Mouse (Mus musculus) heart, postnatal 25 days (tissue): ENCODE results near the gene Chaf1a. TPM values are rescaled to one million over a fixed set of nuclear protein-coding genes. Genes with fewer than 3 reads are reported as not detected.
A peak's percentile ranks its signal among the peaks of the same experiment; 100 is the strongest.

Experiments
- DNase-seq: peaks from one replicate; pipeline ENCODE4 v3.0.0; 2022; ENCODE audit warnings: low spot score
- intact Hi-C: fragments of 180-260 bp; cut with DNase I; formaldehyde crosslinking; loops from one replicate; pipeline ENCODE4 v1.15.1; 2025
- total RNA-seq, 2 experiments: library from RNA; stranded (reverse); gene quantifications; 2 replicates each; pipeline ENCODE4 v1.2.3; 2021

The Chaf1a gene
- 1 to 10 TPM in 1 of 2 experiments, under 1 TPM in 1; 0.95 to 1.2 TPM for total RNA-seq

DNA sequence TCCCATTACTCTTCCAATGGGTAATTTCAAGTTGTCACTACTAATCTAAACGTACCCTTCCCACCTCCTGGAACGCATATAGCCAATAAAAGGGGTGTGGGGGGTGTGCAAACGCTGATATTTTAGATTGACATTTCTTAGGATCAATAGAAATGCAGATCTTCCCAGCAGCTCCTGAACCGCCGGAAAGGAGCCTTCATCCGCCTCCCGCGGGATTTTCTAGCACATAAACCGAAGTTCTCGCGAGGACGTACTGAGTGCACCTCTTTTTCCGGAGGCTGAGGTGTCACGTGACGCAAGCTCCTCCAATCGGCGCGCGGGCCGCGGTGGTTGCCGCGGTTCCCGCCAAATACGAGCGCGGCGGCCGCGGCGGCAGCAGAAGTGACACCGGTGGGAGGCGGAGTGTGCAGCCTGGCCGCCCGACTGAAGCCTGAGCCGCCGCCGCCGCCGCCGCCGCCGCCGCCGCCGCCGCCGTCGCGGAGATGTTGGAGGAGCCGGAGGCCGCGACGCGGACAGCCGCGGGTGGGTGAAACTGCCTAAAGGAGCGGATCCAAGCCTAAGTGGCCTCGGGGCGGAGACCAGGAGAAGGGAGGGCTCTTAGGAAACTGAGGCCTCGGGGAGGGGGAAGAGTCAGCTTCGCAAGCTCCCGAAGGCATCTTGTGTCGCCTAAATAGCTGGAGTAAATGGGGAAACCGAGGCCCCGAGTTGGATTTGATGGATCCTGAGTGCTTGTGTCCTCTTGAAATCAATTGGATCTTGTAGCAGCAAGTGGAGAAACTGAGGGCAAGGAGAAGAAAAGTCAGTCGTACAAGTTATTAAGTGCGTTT, at the start of gene Chaf1a:
Gene Chaf1a, plus strand, starts transcription at position 410 of the 827 bp plus-strand sequence.
- intact Hi-C loops = no loop called here
- peak; percentile 96 for DNase-seq

DNA sequence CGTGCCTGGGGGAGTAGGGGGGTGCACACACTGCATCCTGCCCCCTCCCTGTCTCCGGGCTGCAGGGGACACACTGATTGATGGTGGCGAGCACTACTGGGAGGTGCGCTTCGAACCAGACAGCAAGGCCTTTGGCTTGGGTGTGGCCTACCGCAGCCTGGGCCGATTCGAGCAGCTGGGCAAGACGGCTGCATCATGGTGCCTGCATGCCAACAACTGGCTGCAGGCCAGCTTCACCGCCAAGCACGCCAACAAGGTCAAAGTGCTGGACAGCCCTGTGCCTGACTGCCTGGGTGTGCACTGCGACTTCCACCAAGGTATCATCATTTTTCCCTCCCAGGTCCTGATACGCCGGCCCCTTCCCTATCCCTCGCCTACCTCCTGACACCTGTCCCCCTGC, 44.2 kb upstream of the Chaf1a start:
- no peak for DNase-seq
- intact Hi-C loops = no loop called here

GRCm38 (mm10) chr17:55999794-56000499, 40.3 kb upstream of the Chaf1a start:
- no peak for DNase-seq
- intact Hi-C loops = no loop called here

DNA sequence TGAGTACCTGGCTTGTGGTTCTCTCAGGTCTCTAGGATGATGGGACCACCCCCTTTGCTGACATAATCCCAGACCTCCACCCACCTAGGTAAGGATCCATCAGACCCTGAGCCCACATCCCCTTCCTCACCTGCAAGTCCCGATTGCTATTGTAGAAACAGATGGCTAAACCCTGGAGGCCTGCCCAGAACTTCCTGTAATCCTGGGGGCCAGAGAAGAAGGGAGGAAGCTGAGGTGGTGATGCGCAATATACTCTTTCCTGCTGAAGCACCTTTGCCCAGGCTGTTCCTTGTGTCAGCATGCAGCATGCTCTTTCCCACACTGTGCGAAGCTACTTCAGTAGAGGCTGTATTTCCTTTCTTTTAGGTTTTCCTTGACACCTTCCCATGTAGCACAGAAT, 37.2 kb upstream of the Chaf1a start:
- no peak for DNase-seq
- intact Hi-C loops = no loop called here

GRCm38 (mm10) chr17:56005415-56006061, 34.7 kb upstream of the Chaf1a start, which contains the start of the genes Stap2 and Mpnd:
Gene Stap2 (minus strand): TSS chr17:56005584.
Gene Mpnd (plus strand): TSS chr17:56005711.
- intact Hi-C loops = no loop called here

DNA sequence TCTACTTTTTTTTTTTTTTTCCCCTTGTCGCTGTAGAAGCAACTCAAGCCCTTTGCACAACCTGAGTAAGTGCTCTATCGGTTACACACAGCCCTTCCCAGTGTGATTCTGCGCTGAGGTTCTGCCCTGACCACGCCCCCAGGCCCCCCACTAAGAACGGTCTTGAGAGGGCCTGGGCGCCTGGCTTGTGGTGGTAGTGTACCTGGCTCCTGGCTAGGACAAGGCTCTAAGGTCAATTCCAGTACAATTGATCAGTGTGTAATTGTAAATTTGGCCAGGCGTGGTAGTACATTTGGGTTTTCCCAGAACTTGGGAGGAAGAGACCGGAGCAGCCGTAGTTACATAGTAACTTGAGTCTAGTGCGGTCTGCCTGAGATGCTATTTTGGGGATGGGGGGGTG, 33.3 kb upstream of the Chaf1a start:
- no peak for DNase-seq
- intact Hi-C loops = no loop called here

More at GRCm38 (mm10) chr17:56005415-56006061, 34.7 kb upstream of the Chaf1a start, which contains the start of the genes Stap2 and Mpnd:
- peak; percentile 67 for DNase-seq

DNA sequence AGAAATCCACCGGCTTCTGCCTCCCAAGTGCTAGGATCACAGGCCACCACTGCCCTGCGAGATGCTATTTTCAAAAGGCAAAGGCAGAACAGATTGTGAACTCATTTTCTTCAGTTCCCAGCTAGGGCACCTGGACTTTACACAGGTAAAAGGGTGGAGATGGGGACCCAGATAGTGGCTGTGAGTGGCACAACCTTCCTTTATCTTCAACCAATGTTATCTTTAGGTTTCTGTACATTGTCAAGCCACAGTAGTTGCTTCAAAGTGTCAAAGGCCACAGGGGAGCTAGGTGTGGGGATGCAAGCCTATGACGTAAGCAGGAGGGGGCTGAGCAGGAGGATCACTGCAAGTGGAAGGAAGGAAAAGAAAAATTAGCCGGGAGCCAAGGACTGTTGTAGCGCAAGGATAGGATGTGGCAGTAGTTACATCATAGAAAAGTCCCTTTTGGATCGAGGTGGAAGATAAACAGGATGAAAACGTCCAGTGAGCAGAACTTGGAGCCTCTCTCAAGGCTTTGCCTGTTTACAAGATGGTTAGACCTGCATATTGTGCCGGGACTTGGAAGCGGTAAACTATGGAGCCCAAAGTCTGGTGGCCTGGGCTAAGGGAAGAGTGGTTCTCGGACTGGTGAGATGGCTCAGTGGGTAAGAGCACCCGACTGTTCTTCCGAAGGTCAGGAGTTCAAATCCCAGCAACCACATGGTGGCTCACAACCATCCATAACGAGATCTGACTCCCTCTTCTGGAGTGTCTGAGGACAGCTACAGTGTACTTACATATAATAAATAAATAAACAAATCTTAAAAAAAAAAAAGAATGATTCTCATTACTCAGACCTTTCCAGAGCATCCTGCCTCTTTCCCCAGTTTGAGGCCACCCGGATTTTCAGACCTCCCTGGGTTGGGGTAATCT, 32.5 kb upstream of the Chaf1a start:
- intact Hi-C loops = no loop called here
- no peak for DNase-seq

- intact Hi-C loops = no loop called here
- peak; percentile 91 for DNase-seq
These were observed 31.7 kb upstream of the Chaf1a start for GRCm38 (mm10) chr17:56008356-56009087.

DNA sequence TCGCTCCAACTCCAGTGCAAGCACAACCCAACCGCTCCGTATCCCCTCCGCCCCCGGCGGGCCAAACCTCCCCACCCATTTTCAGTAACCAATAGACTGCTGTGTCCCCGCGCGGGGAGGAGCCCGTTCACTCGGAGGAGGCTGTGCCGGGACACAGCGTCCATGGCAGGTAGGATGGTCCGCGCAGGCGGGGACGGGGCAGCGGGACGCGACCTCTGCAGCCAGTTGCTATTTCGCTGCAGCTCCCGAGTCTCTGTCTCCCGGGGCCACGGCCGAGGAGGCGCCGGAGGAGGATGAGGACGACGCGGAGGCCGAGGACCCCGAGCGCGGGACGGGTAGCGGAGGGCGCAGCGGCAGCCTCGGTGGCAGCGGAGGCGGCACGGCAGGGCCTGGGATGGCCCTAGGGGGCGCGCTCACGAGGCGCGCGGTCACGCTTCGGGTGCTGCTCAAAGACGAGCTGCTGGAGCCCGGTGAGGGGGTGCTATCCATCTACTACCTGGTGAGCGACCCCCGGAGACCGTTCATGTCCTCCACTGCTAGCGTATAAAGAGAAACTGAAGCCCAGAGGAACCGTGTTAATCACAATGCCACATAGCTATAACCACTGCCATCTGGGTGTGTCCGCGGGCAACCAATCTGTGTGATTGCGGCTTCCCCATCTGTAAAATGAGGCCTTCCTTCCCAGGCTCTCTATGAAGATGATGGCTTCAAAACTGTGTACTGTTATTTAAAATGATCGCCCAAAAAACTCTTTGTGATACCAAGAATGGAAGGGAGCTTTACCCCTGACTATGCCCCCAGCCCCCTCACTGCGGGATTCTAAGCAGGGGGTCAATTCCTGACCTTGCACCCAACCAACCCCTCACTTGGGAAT, 30.9 kb upstream of the Chaf1a start:
- DNase-seq = peak; percentile 88
- intact Hi-C loops = no loop called here

DNA sequence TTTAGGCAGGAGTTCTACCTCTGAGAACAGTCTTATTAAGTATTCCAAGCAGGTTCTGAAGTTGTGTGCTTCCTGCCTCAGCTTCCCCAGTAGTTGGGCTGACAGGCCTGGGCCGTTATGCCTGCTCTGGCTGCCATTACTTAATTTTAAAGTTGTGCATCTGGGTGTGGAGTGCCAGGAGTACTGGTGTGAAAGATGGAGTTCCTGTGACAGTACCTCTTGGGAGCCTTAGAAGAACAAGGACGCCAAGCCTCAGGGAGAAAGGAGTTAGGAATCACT, 30.3 kb upstream of the Chaf1a start:
- no peak for DNase-seq
- intact Hi-C loops = loop anchor here (1.0 to 2.0 kb wide), 2 partner anchors 33 to 52 kb away; no protein-coding TSS in a partner anchor

DNA sequence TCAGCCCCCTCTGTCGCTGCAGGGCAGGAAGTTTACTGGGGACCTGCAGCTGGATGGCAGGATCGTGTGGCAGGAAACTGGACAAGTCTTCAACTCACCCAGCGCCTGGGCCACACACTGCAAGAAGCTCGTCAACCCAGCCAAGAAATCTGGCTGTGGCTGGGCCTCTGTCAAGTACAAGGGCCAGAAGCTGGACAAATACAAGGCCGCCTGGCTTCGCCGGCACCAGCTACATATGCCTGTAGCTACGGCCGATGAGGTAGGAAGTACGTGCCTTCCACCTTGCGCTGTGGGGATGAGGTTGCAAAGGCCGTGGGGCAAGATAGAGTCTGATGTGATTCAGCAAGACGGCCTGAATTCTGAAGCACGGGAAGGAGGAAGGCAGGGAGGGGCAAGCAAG, 30.0 kb upstream of the Chaf1a start:
- intact Hi-C loops = loop anchor here (1.0 to 2.0 kb wide), 2 partner anchors 33 to 52 kb away; no protein-coding TSS in a partner anchor
- DNase-seq = no peak

DNA sequence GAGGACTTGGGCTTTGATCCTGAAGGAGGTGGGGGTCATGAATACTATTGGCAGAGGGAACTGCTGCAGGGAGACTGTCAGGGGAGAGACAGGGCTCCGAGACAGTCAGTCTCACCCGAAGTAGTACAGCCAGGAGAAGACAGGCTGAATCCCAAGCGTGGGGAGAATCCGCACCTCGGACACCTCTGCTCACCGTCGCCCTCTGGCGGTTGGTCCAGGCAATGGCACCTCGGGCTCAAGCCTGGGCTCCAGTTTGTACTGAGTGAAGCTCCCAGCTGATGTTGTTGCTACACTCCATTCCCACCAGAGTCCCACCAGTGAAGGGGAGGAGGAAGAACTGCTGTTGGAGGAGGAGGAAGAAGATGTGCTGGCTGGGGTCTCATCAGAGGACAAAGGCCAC, 29.6 kb upstream of the Chaf1a start:
- DNase-seq = no peak
- intact Hi-C loops = loop anchor here (1.0 to 2.0 kb wide), 3 partner anchors 25 to 52 kb away; no protein-coding TSS in a partner anchor

- no peak for DNase-seq
- intact Hi-C loops = loop anchor here (1.0 to 2.0 kb wide), 2 partner anchors 24 to 35 kb away; no protein-coding TSS in a partner anchor
These were observed 28.8 kb upstream of the Chaf1a start for GRCm38 (mm10) chr17:56011441-56011840.

DNA sequence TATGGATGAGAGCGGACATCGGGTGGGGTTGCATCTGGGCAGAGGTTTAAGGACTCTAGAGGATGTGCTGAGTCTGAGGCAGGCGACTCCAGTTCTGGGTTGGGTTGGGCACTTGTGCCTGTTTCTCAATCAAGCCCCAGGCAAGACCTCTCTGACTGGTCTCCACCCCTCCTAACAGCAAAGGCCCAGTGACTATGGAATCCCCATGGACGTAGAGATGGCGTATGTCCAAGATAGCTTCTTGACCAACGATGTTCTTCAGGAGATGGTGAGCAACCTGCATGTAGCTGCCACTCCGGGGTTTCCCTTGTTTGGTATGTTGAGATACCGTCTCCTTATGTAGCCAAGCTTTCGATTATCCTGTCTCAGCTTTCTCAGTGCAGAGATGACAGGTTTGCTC, 24.9 kb upstream of the Chaf1a start:
- intact Hi-C loops = no loop called here
- no peak for DNase-seq

- intact Hi-C loops = no loop called here
- no peak for DNase-seq
These were observed 23.9 kb upstream of the Chaf1a start for GRCm38 (mm10) chr17:56016382-56016781.

DNA sequence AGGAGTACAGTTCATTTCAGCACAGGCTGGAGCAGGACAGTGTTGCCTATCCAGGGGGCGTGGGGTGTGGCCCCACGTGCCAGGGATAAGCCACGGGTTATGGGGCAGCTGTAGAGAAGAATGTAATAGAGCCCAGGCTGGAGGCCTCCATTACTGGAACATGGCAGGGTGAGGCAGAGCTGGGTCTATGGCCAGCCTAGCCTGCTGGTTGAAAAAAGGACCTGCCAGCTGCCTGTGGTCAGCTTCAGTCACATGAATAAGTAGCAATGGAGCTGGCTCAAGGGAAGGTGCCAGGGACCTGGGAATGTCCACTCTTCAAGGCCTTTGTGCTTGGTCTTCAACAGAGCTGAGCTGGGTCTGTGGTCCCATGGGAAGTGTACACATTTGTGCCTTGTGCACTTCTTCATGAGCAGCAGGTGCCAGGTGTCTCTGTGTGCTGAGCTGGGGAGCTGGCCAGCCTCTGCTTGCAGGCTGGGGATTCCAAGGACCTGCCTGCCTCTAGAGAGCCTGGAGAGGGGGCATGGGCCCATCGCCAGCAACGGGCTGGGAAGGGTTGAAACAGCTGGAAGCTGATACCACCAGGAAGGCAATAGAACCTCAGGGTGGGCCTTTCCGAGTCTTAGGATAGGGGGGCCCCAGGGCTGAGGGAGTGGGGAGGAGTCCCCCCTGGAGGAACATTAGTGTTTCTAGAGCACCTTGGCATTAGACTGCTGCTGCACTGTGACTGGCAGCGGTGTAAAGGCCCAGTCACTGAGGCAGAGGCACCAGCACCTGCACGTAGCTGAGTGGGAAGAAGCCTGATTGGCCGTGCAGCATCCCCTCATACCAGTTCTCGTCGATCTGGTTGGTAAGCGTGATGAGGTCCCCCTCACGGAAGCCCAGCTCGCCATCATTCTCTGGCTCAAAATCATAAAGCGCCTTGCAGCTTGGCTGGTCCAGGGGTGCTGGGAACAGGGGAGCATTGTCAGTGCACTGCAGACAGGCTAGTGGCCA, 23.1 kb upstream of the Chaf1a start:
- intact Hi-C loops = no loop called here

DNA sequence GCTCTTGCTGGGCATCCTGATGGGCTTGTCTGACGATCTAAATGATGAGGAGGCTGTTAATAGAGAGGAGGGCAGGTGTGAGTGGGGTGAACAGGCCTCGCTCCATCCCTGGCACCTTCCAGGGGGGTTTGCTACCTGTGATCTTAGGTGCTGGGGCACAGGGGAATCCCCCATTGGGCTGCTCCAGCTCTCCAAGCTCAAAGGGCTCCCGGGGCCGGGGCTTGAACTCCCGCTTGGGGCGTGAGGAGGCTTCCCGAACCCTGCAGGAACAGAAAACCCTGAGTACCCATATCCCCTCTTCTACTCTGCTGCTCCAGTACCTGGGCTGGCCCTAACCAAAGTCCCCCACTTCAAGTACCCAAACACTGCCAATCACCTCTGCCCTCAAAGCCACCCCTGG, 22.4 kb upstream of the Chaf1a start:
- DNase-seq = no peak
- intact Hi-C loops = no loop called here

More for the DNA sequence above, 23.1 kb upstream of the Chaf1a start:
- no peak for DNase-seq
